Mouse (Mus musculus): ENCODE data around the gene Ndufs4. TPM values are rescaled to one million over a fixed set of nuclear protein-coding genes. Genes with fewer than 3 reads are reported as not detected.

The Ndufs4 gene
- polyA plus RNA-seq, 1 experiment from 2014 or later, result 312 TPM

DNA sequence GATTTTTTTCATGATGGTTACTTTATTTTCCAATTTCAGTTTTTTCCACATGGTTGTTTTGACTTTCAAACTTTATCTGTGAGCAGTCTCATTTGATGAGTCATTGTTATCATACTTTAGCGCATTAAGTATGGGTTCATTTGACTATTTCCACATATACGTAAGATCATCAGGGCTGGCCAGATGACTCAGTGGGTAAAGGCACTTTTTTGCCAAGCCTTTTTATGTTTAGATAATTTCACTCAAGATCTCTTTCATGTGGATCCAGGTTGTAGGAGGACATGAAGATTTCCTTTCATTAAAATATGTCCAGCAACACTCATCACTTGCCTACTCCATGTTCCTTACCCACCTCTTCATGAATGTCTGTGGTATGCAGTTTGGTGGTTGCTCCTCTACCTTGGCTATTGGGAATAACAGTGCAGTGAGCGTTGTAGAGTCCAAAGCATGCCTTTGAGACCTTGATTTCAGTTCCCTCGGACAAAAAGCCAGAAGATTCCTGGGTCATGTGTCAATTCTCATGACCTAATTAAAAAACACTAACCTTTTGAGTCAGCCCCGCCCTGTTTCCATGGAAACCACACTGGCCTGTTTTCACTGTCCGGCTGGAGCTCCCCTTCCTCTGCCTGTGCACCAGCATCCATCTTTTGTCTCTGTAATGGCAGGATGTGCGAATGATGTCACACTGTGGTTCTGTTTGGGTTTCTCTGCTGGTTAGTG, 127.4 kb downstream of the Ndufs4 start:
- H3K4me2 ChIP-seq (replicated peaks), result no peak overlapping the region
- H3K4me1 ChIP-seq (replicated peaks), result no peaks in the 10 kb centered on the region
- no peaks in the 10 kb centered on the region for H3K9me3 ChIP-seq
- no peak overlapping the region for H3K27ac ChIP-seq
- ATAC-seq, result no peak
- WGBS, result 76% methylated on average over 7 of the region's 7 CpGs
- H3K27me3 ChIP-seq (replicated peaks), result no peaks in the 10 kb centered on the region
- no peak overlapping the region for H3K4me3 ChIP-seq (replicated peaks)
- no peaks in the 10 kb centered on the region for H3K36me3 ChIP-seq
- no peak overlapping the region for H3K9ac ChIP-seq

DNA sequence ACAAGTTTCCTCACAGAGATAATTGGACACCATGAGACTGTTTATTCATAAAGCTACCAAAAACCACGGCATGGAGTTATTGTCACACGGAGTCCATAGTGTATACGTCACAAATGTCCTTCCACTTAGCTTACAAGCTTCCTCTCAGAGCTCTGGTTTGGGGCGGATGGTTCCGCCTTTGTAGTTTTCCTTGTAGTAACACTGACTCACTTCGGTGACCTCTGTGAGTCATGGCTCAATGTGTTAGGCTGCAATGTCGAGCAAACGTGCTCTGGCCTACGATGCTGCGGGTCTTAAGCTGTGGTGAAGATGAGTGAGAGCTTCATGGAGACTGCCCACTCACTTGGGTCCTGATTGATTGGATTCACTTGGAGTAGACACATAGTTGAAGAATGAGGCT, 133.4 kb downstream of the Ndufs4 start:
- no peak for ATAC-seq
- Histone ChIP-seq H3K4me3 (replicated peaks) (no peak overlapping the region), H3K9me3 (no peaks in the 10 kb centered on the region), H3K27ac (no peak overlapping the region), H3K4me1 (replicated peaks) (no peaks in the 10 kb centered on the region), H3K9ac (no peak overlapping the region), H3K4me2 (replicated peaks) (no peak overlapping the region), H3K36me3 (no peaks in the 10 kb centered on the region), H3K27me3 (replicated peaks) (no peaks in the 10 kb centered on the region)
- WGBS, result 83% methylated on average over 10 of the region's 10 CpGs

Other genes with a start within 250 kb of the Ndufs4 start
- gene Fst, start 70.7 kb upstream of the Ndufs4 start, polyA plus RNA-seq (2015; fragmentation: Nextera tagmentation; extraction: Ambion mirVana), result 23.6 and 30.4 TPM in 2 replicates

Data from intestine, embryonic 15.5 days (tissue).